Mouse (Mus musculus) erythroid progenitor cell, adult 5-6 weeks (primary cell): Measurements from ENCODE around the gene Tex13c2. TPM values are rescaled to one million over a fixed set of nuclear protein-coding genes. Genes with fewer than 3 reads are reported as not detected.

Experiments used
- ATAC-seq: replicated peaks from 2 replicates; pipeline ENCODE4 v1.8.0; 2016; ENCODE audit warnings: moderate number of reproducible peaks, mild to moderate bottlenecking, moderate TSS enrichment, inconsistent platforms; ENCODE audit not compliant: poor library complexity, low FRiP score, severe bottlenecking
- total RNA-seq, 2 experiments: library from RNA; stranded (forward) in 1 of 2; stranded (reverse) in 1 of 2; fragments of 150-400 nt in 1 of 2; fragments of 186-747, 209-891 nt in 1 of 2; gene quantifications; 2 replicates each; pipeline versions ENCODE4 v1.2.3 to v1.2.4; 2015 to 2017; ENCODE audit warnings: low replicate concordance in 2 of 2

Tex13c2 gene
- total RNA-seq (2015; ENCODE audit: low replicate concordance) (not detected in 2 replicates), total RNA-seq (2017; ENCODE audit: low replicate concordance) (not detected in 2 replicates)

- ATAC-seq, result no peak
Observed at GRCm38 (mm10) chrX:42489446-42489845, at the start of gene Tex13c2. Gene Tex13c2, plus strand, starts transcription at chrX:42489691.

- no peak for ATAC-seq
Observed at GRCm38 (mm10) chrX:42450305-42450704, 39.2 kb upstream of the Tex13c2 start.

- ATAC-seq, result no peak
Observed at GRCm38 (mm10) chrX:42453001-42453400, 36.5 kb upstream of the Tex13c2 start.

GRCm38 (mm10) chrX:42454533-42454932 is 35.0 kb upstream of the Tex13c2 start:
- ATAC-seq, result no peak

- ATAC-seq, result no peak
Observed at GRCm38 (mm10) chrX:42490336-42490735, 845 bp downstream of the Tex13c2 start.

- no peak for ATAC-seq
Observed at GRCm38 (mm10) chrX:42500538-42500937, 11.0 kb downstream of the Tex13c2 start.

- ATAC-seq, result no peak
Observed at GRCm38 (mm10) chrX:42502291-42503043, 13.0 kb downstream of the Tex13c2 start, which contains the start of gene Sh2d1a. Gene Sh2d1a, plus strand, starts transcription at chrX:42502453.

GRCm38 (mm10) chrX:42511105-42511504 is 21.6 kb downstream of the Tex13c2 start:
- no peak for ATAC-seq

GRCm38 (mm10) chrX:42512567-42512966 is 23.1 kb downstream of the Tex13c2 start:
- no peak for ATAC-seq

- no peak for ATAC-seq
Observed at GRCm38 (mm10) chrX:42522868-42523267, 33.4 kb downstream of the Tex13c2 start.

- ATAC-seq, result no peak
Observed at GRCm38 (mm10) chrX:42530703-42531102, 41.2 kb downstream of the Tex13c2 start.

- no peak for ATAC-seq
Observed at GRCm38 (mm10) chrX:42540030-42540755, 50.7 kb downstream of the Tex13c2 start.

GRCm38 (mm10) chrX:42540756-42541053 is 51.2 kb downstream of the Tex13c2 start:
- ATAC-seq, result 0 out of 2 replicates have a peak, but pooled peaks have one; percentile 63

Other genes starting within 250 kb of the Tex13c2 start
- gene Sh2d1a, start 12.8 kb downstream of the Tex13c2 start, total RNA-seq (2015; ENCODE audit: low replicate concordance), result 7.6 TPM in 1 of 2 replicates, not detected in the other
- gene Sh2d1a, start 12.8 kb downstream of the Tex13c2 start, total RNA-seq (2017; ENCODE audit: low replicate concordance), result 0.64 TPM in 1 of 2 replicates, not detected in the other